Mouse (Mus musculus): ENCODE measurements at regions not wholly inside any gene's neighbourhood (a gene's known extent, or its start where the extent isn't known, plus 50 kb on each side); places are given as distances from the start of the nearest gene placed in this dataset.

GRCm38 (mm10) chr1:94221006-94221405 is 168.7 kb upstream of the Pdcd1 start:
- no peak for DNase-seq (ENCODE audit: low spot score)

- DNase-seq (ENCODE audit: low spot score): no peak
These were observed 165.1 kb upstream of the Pdcd1 start for GRCm38 (mm10) chr1:94217407-94217806.

DNA sequence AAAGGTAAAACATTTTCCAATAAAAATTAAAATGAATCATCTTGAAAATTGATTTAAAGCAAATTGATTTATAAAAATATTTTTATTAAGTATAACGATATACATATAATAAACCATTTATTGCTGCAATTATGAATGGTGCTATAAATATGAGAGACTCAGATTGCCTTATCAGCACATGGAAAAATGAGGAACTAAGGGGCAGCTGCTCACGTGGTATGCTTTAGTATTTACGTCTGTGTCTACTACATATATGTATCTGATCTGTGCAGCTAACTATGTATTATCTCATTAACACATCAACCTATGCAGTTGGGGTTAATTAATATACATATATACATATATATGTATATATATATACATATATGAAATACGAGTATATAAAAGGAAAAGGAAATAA is 156.6 kb upstream of the Pdcd1 start:
- no peak for DNase-seq (ENCODE audit: low spot score)

GRCm38 (mm10) chr1:94207859-94208258 is 155.5 kb upstream of the Pdcd1 start:
- DNase-seq (ENCODE audit: low spot score): no peak

GRCm38 (mm10) chr1:94203281-94203680 is 150.9 kb upstream of the Pdcd1 start:
- no peak for DNase-seq (ENCODE audit: low spot score)

DNA sequence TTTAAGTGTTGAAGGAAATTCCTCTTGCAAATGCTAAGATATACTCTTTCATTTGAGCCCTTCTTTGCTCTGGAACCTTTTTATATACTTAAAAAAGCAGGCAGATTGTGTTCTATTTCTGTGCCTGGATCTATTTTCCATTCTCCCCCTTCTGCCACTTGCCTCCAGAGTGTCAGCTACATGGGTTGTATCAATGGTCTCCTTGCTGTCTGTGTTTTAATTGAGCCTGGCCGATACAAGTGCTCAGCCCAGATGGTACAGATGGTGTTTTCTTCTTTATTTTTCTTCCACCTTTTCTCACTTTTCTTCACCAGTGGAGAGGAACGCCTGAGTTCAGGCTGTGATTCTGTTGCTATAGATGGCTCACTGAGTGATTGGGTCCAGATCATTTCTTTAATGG is 131.5 kb upstream of the Pdcd1 start:
- no peak for DNase-seq (ENCODE audit: low spot score)

- no peak for DNase-seq (ENCODE audit: low spot score)
These were observed 97.6 kb upstream of the Pdcd1 start for GRCm38 (mm10) chr1:94149958-94150357.

DNA sequence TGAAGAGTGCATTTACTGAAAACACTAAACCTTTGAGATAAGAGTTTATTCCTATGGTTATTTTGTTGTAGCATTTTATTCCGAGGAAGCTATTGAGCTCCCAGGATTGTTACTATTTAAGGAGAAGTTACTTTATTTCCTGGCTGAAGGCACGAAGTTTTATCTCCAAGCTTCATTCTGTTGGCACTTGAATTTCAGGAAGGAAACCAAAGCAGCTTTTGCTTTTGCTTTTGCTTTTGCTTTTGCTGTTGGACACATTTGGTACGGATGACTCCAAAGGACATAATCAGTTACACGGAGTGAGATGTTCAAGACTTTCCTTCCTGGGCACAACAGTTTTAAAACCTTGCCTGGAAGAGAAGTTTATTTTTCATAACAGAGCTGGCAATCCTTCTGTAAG is 94.7 kb upstream of the Pdcd1 start:
- no peak for DNase-seq (ENCODE audit: low spot score)

DNA sequence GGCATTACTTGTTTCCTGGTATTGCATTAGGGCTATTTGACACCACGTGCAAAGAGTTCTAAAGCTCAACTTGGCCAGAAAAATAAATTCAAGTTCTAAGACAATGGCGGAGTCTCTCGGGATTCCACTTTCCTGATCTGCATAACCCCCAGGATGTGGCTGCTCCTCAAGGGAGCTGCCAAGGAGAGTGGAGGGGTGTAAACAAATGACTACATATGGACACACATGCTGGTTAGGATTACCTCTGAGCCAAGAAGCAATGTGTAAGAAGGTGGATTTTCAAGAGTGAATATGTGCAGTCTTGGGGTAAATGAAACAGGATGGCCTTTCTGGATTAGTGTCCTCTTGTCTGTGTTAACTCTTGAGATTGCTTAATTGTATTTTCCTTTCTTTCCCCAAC is 88.2 kb upstream of the Pdcd1 start:
- no peak for DNase-seq (ENCODE audit: low spot score)

- no peak for DNase-seq (ENCODE audit: low spot score)
These were observed 87.2 kb upstream of the Pdcd1 start for GRCm38 (mm10) chr1:94139445-94140062.

DNA sequence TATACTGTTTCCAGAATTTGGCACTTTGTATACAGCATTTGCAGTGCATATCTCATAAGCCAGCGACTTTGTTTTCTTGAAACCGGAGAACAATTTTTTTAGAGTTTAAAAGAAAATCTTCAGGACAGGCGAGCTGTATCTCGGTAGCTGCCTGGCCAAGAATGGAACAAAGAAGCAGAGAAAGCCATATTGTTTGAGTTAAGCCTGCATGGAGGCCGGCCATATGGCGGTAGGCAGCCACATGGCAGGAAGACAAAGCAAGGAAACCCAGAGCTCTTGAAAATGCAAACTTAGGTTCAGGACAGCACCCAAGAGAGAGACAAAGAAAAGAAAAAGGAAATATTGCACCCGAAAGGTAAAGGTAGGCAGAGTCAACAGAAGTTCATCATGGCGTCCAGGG is 84.4 kb upstream of the Pdcd1 start:
- no peak for DNase-seq (ENCODE audit: low spot score)

Data from T-cell, adult 2 months (primary cell).